Mouse (Mus musculus): ENCODE data around the gene Mea1.

DNA sequence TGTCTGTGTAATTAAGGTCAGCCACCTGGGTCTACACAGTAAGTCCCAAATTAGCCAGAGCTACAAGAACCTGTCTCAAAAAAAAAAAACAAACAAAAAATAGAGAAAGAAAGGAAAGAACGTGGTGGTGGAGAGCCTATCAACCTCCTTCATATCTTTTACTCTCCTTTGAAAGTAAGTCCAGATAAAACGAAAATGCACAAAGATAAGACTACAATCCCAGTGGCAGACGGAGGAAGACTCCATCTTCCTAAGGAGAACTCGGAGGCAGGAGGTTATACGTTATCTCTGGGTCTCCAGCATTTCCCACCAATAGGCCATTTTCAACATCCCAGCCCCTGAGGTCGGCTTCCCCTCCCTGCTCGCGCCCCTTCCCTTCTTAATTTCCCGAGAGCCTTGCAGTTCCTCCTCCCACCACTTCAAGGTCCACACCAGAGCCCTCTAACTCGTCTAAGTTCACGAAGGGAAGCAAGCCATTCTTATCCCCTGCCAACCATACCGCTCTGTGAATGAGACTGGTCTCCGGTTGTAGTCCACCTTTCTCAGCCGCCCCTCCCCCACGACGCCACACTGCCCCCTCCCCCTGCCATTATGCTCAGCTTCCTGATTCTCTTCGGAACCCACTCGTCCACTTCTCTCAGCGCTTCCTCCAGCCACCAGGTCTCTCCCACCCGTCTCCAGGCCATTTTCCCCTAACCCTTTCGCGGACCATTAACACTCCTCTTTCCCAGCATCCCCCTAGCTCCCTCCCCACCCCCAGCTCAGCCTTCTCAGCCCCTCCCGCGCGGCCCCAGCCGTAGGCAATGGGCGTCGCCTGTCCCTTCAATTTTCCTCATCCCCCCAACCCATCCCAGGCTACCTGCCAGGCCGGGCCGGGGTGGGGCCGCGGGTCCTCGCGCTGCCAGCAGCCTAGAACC lies 1.5 kb downstream of the Mea1 start:
- TF ChIP-seq TCF12 (IDR thresholded peaks at IDR 0.05; ENCODE audit: insufficient read depth, poor library complexity, severe bottlenecking) (no peak), MYOD1 (IDR thresholded peaks at IDR 0.05; ENCODE audit: control insufficient read depth in 1 of 3, insufficient read length in 2 of 3, low read depth in 2 of 3) (no peak), POLR2A (IDR thresholded peaks at IDR 0.05; ENCODE audit: insufficient read length, low read depth) (no peak), POLR2AphosphoS2 (IDR thresholded peaks at IDR 0.05; ENCODE audit: insufficient read length, low read depth) (no peak), SRF (IDR thresholded peaks at IDR 0.05; ENCODE audit: control insufficient read depth, insufficient read length, low read depth) (no peak)
